Mouse (Mus musculus) erythroblast, embryonic 14.5 days (primary cell): ENCODE data around the gene Ank3. TPM values are rescaled to one million over a fixed set of nuclear protein-coding genes. Genes with fewer than 3 reads are reported as not detected.
"Not testable (repeated sequence)": the region's sequence is repeated elsewhere in the genome, so short reads cannot be mapped to it uniquely, and the experiment has no call there.

Experiments used
- H3K27me3 ChIP-seq: 2 replicates; pipeline ENCODE4 v1.6.1; 2012; ENCODE audit warnings: inconsistent platforms; ENCODE audit not compliant: control insufficient read depth
- H3K36me3 ChIP-seq: 2 replicates; pipeline ENCODE4 v1.6.1; 2012; ENCODE audit warnings: mild to moderate bottlenecking, inconsistent platforms; ENCODE audit not compliant: control insufficient read depth
- H3K4me1 ChIP-seq: 2 replicates; pipeline ENCODE4 v1.6.1; 2012; ENCODE audit warnings: inconsistent platforms; ENCODE audit not compliant: control insufficient read depth
- H3K4me3 ChIP-seq: replicated peaks from 2 replicates; pipeline ENCODE3; 2012; ENCODE audit warnings: moderate library complexity, mild to moderate bottlenecking, inconsistent platforms
- H3K9me3 ChIP-seq: 2 replicates; pipeline ENCODE4 v1.6.1; 2012; ENCODE audit warnings: low read length, inconsistent platforms, mixed read lengths; ENCODE audit not compliant: control insufficient read depth
- GATA1 ChIP-seq: IDR thresholded peaks from 2 replicates; pipeline ENCODE4 v1.6.1; 2012; ENCODE audit warnings: low read length, inconsistent platforms, mixed read lengths
- TAL1 ChIP-seq: IDR thresholded peaks from 3 replicates; pipeline ENCODE4 v1.6.1; 2012; ENCODE audit warnings: low read length, inconsistent platforms, mixed read lengths
- polyA plus RNA-seq: library from polyadenylated mRNA; stranded (reverse); fragments of >175 nt; gene quantifications from 2 replicates; pipeline ENCODE4 v1.2.3, GENCODE M21; 2012

Ank3 gene
- polyA plus RNA-seq: 0.03 TPM in 1 of 2 replicates, not detected in the other

- TF ChIP-seq GATA1 (no peak), TAL1 (no peak)
- Histone ChIP-seq H3K9me3 (no peaks in the 10 kb centered on the region; the same call in 1 of the 2 replicates), H3K4me1 (no peaks in the 10 kb centered on the region), H3K36me3 (no peaks in the 10 kb centered on the region), H3K4me3 (peak within 1 kb of the TSS; percentile 41), H3K27me3 (peaks cover 46% of the 10 kb centered on the region)
Observed at GRCm38 (mm10) chr10:69398763-69399590, at the start of gene Ank3. Gene Ank3 (plus strand): TSS chr10:69398773.

GRCm38 (mm10) chr10:69351071-69351841, 47.3 kb upstream of the Ank3 start:
- Histone ChIP-seq H3K4me1 (peaks cover 48% of the 10 kb centered on the region), H3K27me3 (no peaks in the 10 kb centered on the region), H3K36me3 (peaks cover 63% of the 10 kb centered on the region), H3K4me3 (peak overlapping the region; percentile 99), H3K9me3 (no peaks in the 10 kb centered on the region)
- no peak for TF ChIP-seq GATA1
- TF ChIP-seq TAL1: no peak

DNA sequence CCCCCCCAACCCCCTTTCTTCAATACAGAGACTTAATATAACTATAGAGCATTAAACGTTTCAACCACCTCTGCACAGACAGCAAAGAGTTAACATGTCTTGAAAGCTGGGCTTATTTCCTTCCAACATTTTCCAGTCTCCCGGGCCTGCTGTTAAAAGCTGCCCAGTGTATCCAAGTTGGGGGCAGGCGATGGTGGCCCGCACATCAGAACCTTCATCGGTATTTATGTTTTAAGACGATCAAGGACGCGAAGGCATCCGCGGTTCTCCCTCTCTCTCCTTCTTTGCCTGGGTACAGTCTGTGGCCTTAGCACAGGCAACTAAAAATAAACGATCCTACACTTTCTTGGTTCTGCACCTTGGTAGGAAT, 46.7 kb upstream of the Ank3 start:
- H3K4me1 ChIP-seq: peaks cover 46% of the 10 kb centered on the region
- H3K36me3 ChIP-seq: peaks cover 58% of the 10 kb centered on the region
- TF ChIP-seq TAL1 (no peak), GATA1 (no peak)
- peak overlapping the region; percentile 99 for H3K4me3 ChIP-seq
- H3K27me3 ChIP-seq: no peaks in the 10 kb centered on the region
- no peaks in the 10 kb centered on the region for H3K9me3 ChIP-seq

DNA sequence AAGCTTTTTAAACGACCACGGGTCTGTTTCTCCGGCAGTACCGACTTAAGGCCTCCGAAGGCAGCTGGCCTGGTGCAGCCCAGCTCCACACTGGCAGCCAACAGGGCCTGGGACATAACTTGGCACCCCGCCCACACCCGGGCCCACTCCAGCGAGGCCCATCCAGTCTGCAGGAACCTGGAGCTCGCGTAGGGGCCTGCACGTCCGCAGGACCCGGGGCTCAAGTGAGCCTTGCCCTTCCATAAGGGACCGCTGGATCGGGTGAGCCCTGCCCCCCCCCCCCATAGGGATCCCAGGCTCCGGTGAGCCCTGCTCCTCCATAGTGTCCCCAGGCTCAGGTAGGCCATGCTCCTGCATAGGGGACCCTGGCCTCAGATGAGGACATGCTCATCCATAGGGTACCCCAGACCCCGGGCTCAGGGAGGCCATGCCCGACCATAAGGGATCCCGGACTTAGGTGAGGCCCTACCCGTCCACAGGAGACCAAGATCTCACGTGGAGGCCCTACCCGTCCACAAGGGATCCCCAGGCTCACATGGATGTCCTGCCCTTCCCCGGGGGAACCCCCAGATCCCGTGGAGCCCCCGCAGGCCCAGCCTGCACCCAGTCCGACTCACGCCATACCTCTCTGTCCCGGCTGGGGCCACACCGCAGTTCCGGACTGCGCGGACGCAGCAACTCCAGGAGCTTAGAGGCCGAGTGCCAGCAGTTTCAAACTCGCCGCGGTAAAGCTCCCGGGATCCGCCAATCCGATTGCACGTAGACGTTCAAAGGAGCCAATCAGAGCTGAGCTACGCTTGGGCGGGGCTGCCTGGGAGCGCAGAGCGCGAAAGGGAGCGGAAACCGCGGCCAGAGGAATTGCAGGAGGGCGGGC, 46.1 kb upstream of the Ank3 start, which contains the start of gene Cdk1:
TSS of gene Cdk1 (minus strand) at position 727 of the 874 bp plus-strand sequence.
- TF ChIP-seq TAL1: no peak
- TF ChIP-seq GATA1: no peak
- Histone ChIP-seq H3K36me3 (peaks cover 51% of the 10 kb centered on the region), H3K27me3 (no peaks in the 10 kb centered on the region), H3K4me3 (peak within 1 kb of the TSS; percentile 99), H3K9me3 (peaks cover under 1% of the 10 kb centered on the region; the same call in 1 of the 2 replicates), H3K4me1 (peaks cover 43% of the 10 kb centered on the region)

DNA sequence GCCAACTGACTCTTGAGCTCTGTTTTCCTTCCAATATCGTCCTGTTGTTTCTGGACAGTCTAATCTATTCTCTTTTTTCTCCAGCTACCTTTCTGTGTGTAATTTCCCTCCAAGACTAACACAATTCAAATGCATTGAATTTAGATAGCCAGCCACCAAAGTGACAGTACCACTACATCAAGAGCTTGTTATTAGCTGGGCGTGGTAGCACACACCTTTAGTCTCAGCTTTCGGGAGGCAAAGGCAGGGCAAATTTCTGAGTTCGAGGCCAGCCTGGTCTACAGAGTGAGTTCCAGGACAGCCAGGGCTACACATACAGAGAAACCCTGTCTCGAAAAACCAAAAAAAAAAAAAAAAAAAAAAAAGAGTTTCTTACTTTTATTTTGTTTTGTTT, 45.5 kb upstream of the Ank3 start:
- H3K9me3 ChIP-seq: not testable (repeated sequence)

GRCm38 (mm10) chr10:69359666-69360065, 38.9 kb upstream of the Ank3 start:
- Histone ChIP-seq H3K4me3 (no peak overlapping the region), H3K4me1 (no peaks in the 10 kb centered on the region), H3K27me3 (no peaks in the 10 kb centered on the region), H3K36me3 (no peaks in the 10 kb centered on the region), H3K9me3 (peaks cover 13% of the 10 kb centered on the region; the same call in 1 of the 2 replicates)
- TF ChIP-seq GATA1 (no peak), TAL1 (no peak)

More for the DNA sequence above, 45.5 kb upstream of the Ank3 start:
- Histone ChIP-seq H3K4me1 (peaks cover 38% of the 10 kb centered on the region), H3K4me3 (peak overlapping the region; percentile 99), H3K36me3 (peaks cover 45% of the 10 kb centered on the region)
- not testable (repeated sequence) for H3K27me3 ChIP-seq

- TF ChIP-seq GATA1: no peak
- TF ChIP-seq TAL1: no peak
Observed at GRCm38 (mm10) chr10:69366208-69366607, 32.4 kb upstream of the Ank3 start.

DNA sequence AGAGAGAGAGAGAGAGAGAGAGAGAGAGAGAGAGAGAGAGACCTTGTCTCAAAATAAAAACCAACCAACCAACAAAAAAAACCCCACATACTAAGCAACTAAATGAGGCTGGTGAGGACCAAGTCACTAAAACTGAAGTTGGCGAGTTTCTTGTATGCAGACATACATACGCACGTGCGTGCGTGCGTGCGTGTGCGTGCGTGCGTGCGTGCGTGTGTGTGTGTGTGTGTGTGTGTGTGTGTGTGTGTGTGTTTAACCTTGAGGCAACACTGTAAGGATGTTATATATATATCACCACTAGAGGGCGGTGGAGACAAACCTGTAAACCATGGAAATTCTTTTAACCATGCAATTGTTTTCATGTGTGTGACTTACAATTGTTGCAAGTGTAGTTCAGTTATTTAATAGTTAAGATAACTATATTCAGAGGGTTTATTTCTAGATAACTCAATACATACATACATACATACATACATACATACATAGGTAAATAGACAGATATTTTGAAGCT, 31.6 kb upstream of the Ank3 start:
- Histone ChIP-seq H3K4me1 (no peaks in the 10 kb centered on the region), H3K9me3 (peaks cover 5% of the 10 kb centered on the region; the same call in 1 of the 2 replicates), H3K36me3 (no peaks in the 10 kb centered on the region), H3K4me3 (no peak overlapping the region), H3K27me3 (no peaks in the 10 kb centered on the region)
- TF ChIP-seq TAL1 (no peak), GATA1 (no peak)

More at GRCm38 (mm10) chr10:69366208-69366607, 32.4 kb upstream of the Ank3 start:
- H3K4me3 ChIP-seq: no peak overlapping the region
- H3K27me3 ChIP-seq: no peaks in the 10 kb centered on the region
- H3K4me1 ChIP-seq: no peaks in the 10 kb centered on the region
- no peaks in the 10 kb centered on the region for H3K36me3 ChIP-seq
- H3K9me3 ChIP-seq: peaks cover 7% of the 10 kb centered on the region; the same call in 1 of the 2 replicates
